Mouse (Mus musculus) intestine, postnatal 0 days (tissue): ENCODE data around the gene Plp2. TPM values are rescaled to one million over a fixed set of nuclear protein-coding genes. Genes with fewer than 3 reads are reported as not detected.

Experiments used
- ATAC-seq: fragments of 200-750 bp; cut with Nextera tagmentation; 2 replicates; pipeline ENCODE4 v1.8.0; 2017; ENCODE audit warnings: mild to moderate bottlenecking, moderate TSS enrichment, moderate library complexity
- H3K27ac ChIP-seq: fragments of 300-500 bp; sonication (generic); 2 replicates; pipeline ENCODE4 v1.5.1; 2014; ENCODE audit warnings: mild to moderate bottlenecking, low read depth, low read length, moderate library complexity
- H3K27me3 ChIP-seq: fragments of 300-500 bp; sonication (generic); replicated peaks from 2 replicates; pipeline ENCODE4 v1.6.1; 2014; ENCODE audit warnings: low read length, mixed read lengths; ENCODE audit not compliant: control insufficient read depth, insufficient read depth
- H3K36me3 ChIP-seq: fragments of 300-500 bp; sonication (generic); 2 replicates; pipeline ENCODE4 v1.6.1; 2014; ENCODE audit warnings: mild to moderate bottlenecking, moderate library complexity; ENCODE audit not compliant: control insufficient read depth, insufficient read depth
- H3K4me1 ChIP-seq: fragments of 300-500 bp; sonication (generic); replicated peaks from 2 replicates; pipeline ENCODE4 v1.6.1; 2014; ENCODE audit warnings: antibody characterized with exemption, low read length, mixed read lengths; ENCODE audit not compliant: control insufficient read depth, insufficient read depth
- H3K4me2 ChIP-seq: fragments of 300-500 bp; sonication (generic); replicated peaks from 2 replicates; pipeline ENCODE4 v1.6.1; 2014; ENCODE audit warnings: low read depth, mild to moderate bottlenecking, moderate library complexity
- H3K4me3 ChIP-seq: fragments of 300-500 bp; sonication (generic); 2 replicates; pipeline ENCODE4 v1.5.1; 2014; ENCODE audit warnings: low read depth, low read length
- H3K9ac ChIP-seq: fragments of 300-500 bp; sonication (generic); 2 replicates; pipeline ENCODE4 v1.6.1; 2014; ENCODE audit warnings: mild to moderate bottlenecking, low read depth, low read length
- H3K9me3 ChIP-seq: fragments of 300-500 bp; sonication (generic); 2 replicates; pipeline ENCODE4 v1.6.1; 2016; ENCODE audit warnings: mixed run types; ENCODE audit not compliant: control insufficient read depth
- CTCF ChIP-seq: sonication (generic); IDR thresholded peaks from 2 replicates; pipeline ENCODE4 v1.5.1; 2016; ENCODE audit warnings: low read depth, mild to moderate bottlenecking, control low read depth, antibody characterized with exemption, moderate library complexity
- WGBS: fragments of 180-500 bp; shearing (Covaris S2); extraction: QIAGEN DNeasy Blood & Tissue Kit; methylation state at CpG from one replicate; pipeline ENCODE4 v1.1.7; 2014; 5-methylcytosine and 5-hydroxymethylcytosine counted together
- polyA plus RNA-seq: library from polyadenylated mRNA; unstranded; fragments of >200 nt; fragmentation: Nextera tagmentation; extraction: Ambion mirVana; gene quantifications from 2 replicates; pipeline ENCODE4 v1.2.1, GENCODE M21; 2015

Gene Plp2
- polyA plus RNA-seq, 1 experiment from 2014 or later, result 124 TPM

GRCm38 (mm10) chrX:7665739-7666502 is 5.3 kb downstream of the Plp2 start:
- Histone ChIP-seq H3K9me3 (no peaks in the 10 kb centered on the region), H3K9ac (no peak overlapping the region), H3K4me2 (no peak overlapping the region), H3K4me1 (no peaks in the 10 kb centered on the region), H3K4me3 (no peak overlapping the region), H3K27ac (no peak overlapping the region), H3K27me3 (no peaks in the 10 kb centered on the region), H3K36me3 (peaks cover 13% of the 10 kb centered on the region; the same call in 1 of the 2 replicates)
- WGBS, result 71% methylated on average over 21 of the region's 21 CpGs
- ATAC-seq, result no peak
- no peak for TF ChIP-seq CTCF

GRCm38 (mm10) chrX:7664791-7665190 is 6.4 kb downstream of the Plp2 start:
- Histone ChIP-seq H3K27me3 (no peaks in the 10 kb centered on the region), H3K4me3 (no peak overlapping the region), H3K36me3 (peaks cover 13% of the 10 kb centered on the region; the same call in 1 of the 2 replicates), H3K9ac (no peak overlapping the region), H3K27ac (no peak overlapping the region), H3K9me3 (no peaks in the 10 kb centered on the region), H3K4me2 (no peak overlapping the region), H3K4me1 (no peaks in the 10 kb centered on the region)
- no peak for ATAC-seq
- WGBS, result 86% methylated on average over 11 of the region's 11 CpGs
- TF ChIP-seq CTCF, result no peak

GRCm38 (mm10) chrX:7662936-7663335 is 8.3 kb downstream of the Plp2 start:
- no peak overlapping the region for H3K27ac ChIP-seq
- no peak overlapping the region for H3K4me3 ChIP-seq
- H3K9ac ChIP-seq, result no peak overlapping the region
- no peaks in the 10 kb centered on the region for H3K4me1 ChIP-seq
- 68% methylated on average over 3 of the region's 3 CpGs for WGBS
- no peak overlapping the region for H3K4me2 ChIP-seq
- ATAC-seq, result no peak
- TF ChIP-seq CTCF, result no peak
- H3K36me3 ChIP-seq, result peaks cover 13% of the 10 kb centered on the region; the same call in 1 of the 2 replicates
- no peaks in the 10 kb centered on the region for H3K27me3 ChIP-seq
- no peaks in the 10 kb centered on the region for H3K9me3 ChIP-seq

GRCm38 (mm10) chrX:7661086-7661485 is 10.1 kb downstream of the Plp2 start:
- Histone ChIP-seq H3K4me2 (no peak overlapping the region), H3K27ac (no peak overlapping the region), H3K4me1 (no peaks in the 10 kb centered on the region), H3K36me3 (peaks cover 3% of the 10 kb centered on the region; the same call in 1 of the 2 replicates), H3K4me3 (no peak overlapping the region), H3K27me3 (no peaks in the 10 kb centered on the region), H3K9me3 (no peaks in the 10 kb centered on the region), H3K9ac (no peak overlapping the region)
- WGBS, result 78% methylated on average over 4 of the region's 4 CpGs
- TF ChIP-seq CTCF, result no peak
- no peak for ATAC-seq

DNA sequence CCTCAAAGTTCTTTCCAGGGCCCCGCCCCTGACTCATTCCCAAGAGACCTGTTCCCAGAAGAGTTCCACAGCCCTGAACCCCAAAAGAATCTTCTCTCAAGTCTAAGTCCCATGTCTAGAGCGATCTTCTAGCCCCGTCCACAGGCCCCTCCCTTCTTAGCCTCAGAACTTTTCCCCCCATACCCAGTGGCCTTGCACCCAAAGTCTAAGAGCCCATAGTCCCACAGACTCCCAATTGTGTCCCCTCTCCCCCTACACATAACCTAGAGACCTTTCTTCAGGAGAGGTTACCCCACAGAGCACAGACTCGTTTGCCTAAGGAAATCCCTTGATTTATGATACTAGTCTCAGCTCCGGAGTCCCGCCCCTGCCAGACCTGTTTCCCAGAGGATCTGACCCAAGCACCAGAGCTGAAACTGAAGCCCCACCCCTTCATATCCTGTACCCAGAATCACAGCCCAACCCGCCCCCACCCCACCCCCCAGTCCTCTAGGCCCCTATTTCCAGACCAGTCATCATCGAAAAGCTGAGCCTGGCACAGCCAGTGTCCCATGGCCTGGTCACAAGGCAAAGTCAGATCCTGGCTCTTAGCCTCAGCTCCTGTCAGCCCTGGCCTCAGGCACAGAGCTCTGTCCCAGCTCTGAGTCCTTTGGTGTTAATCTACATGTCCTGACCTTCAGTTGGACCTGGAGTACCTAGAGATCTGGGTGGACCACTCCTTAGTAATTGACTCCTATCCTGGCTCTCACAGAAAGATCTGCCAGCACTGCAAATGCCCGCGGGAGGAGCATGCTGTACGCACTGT is 12.2 kb downstream of the Plp2 start:
- Histone ChIP-seq H3K27ac (peak overlapping the region; percentile 50; the same call in 1 of the 2 replicates), H3K36me3 (no peaks in the 10 kb centered on the region), H3K27me3 (no peaks in the 10 kb centered on the region), H3K4me1 (no peaks in the 10 kb centered on the region), H3K9ac (peak overlapping the region; percentile 37; the same call in 1 of the 2 replicates), H3K4me3 (peak overlapping the region; percentile 46), H3K9me3 (no peaks in the 10 kb centered on the region), H3K4me2 (peak overlapping the region; percentile 66)
- WGBS, result 38% methylated on average over 11 of the region's 11 CpGs
- peak; percentile 53 for ATAC-seq
- no peak for TF ChIP-seq CTCF
